Mouse (Mus musculus) stomach, postnatal 0 days (tissue): ENCODE measurements around the gene Adamts6.

Experiments
- CTCF ChIP-seq: IDR thresholded peaks from 2 replicates; pipeline ENCODE4 v1.5.1; 2016; ENCODE audit warnings: antibody characterized with exemption, low read depth, mild to moderate bottlenecking, moderate library complexity
- EP300 ChIP-seq: optimal IDR thresholded peaks from 2 replicates; pipeline ENCODE3; 2016; ENCODE audit warnings: antibody characterized with exemption

DNA sequence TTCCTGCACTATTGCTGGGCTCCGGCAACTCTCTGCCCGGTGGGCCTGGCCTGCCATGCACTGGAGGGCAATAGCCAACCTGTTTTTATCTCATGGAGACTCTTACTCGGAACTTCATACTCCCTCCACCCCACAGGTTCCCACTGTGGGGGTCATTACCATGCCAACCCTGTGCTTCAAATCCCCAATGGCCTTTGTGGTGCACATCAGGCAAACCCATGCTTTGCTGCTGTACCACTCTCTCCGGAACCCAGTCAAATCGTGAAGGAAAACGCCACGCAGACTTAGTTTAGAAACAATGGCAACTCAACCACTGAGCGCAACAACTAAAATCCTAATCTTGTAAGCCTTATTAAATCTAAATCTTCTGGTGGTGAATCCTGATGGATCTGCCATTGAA lies 244.2 kb downstream of the Adamts6 start:
- TF ChIP-seq EP300, result no peak
- TF ChIP-seq CTCF, result no peak
